Mouse (Mus musculus) B cell, adult 2 months (primary cell): ENCODE results near the gene Dpf1.

Experiments used
- DNase-seq, 2 experiments: peaks; one replicate each; pipeline ENCODE4 v3.0.0; 2022

The Dpf1 gene

DNA sequence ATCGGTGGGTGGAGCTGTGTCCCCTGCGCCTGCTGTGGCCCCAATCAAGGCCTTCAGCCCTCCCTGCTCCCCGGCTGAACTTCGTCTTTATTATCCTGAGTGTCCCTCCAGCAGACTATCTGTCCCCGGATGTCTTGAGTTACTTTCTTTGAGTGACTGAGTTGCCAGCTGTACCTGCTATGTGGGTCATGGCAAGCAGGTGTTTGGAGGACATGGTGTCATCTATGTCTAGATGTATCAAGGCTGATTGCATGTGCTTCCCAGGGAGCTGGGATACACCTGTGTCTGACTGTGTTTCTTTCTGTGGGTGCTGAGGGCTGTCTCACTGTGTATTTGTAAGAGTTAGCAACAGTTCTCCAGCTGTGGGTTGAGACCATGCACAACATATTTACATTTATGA, 6.0 kb downstream of the Dpf1 start:
- no peak for DNase-seq

DNA sequence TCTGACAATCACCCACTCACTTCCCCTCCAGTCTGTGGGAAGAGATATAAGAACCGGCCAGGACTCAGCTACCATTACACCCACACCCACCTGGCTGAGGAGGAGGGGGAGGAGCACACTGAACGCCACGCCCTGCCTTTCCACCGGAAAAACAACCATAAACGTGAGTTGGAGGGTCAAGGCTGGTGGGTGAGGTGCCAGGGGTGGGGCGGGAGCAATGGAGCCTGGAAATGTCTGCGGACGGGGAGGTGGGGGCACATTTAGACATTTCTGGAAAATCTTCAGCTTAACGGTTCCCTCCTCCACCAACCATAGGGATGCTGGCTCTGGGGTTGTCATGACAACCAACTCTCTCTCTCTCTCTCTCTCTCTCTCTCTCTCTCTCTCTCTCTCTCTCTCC, 9.3 kb downstream of the Dpf1 start:
- DNase-seq, result no peak

- no peak for DNase-seq
These were observed 10.0 kb downstream of the Dpf1 start for GRCm38 (mm10) chr7:29313572-29314261.

GRCm38 (mm10) chr7:29314844-29315628, 11.3 kb downstream of the Dpf1 start:
- no peak for DNase-seq

- DNase-seq, result no peak
These were observed 12.5 kb downstream of the Dpf1 start for GRCm38 (mm10) chr7:29316137-29316734.

DNA sequence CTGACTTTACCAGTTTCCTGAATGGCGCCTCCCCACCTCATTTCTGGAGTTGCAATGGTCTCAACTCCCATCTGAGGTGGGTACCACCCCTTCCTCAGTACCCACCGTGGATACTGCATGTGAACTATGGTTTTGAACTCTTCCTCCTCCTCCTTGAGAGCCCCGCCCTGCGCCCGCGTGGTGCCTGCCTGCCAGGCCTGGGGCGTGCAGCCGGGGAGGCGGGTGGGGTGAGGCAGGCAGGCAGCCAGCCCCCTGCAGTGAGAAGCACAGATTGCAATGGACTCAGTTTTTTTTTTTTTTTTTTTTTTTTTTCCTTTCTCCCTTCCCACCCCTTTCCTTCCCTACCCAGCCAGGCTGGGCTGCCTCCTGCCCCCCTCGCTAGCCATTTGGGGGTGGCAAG, 13.2 kb downstream of the Dpf1 start:
- DNase-seq, result no peak

GRCm38 (mm10) chr7:29317558-29317957, 13.8 kb downstream of the Dpf1 start:
- no peak for DNase-seq

- no peak for DNase-seq
These were observed 14.6 kb downstream of the Dpf1 start for GRCm38 (mm10) chr7:29318115-29318911.

DNA sequence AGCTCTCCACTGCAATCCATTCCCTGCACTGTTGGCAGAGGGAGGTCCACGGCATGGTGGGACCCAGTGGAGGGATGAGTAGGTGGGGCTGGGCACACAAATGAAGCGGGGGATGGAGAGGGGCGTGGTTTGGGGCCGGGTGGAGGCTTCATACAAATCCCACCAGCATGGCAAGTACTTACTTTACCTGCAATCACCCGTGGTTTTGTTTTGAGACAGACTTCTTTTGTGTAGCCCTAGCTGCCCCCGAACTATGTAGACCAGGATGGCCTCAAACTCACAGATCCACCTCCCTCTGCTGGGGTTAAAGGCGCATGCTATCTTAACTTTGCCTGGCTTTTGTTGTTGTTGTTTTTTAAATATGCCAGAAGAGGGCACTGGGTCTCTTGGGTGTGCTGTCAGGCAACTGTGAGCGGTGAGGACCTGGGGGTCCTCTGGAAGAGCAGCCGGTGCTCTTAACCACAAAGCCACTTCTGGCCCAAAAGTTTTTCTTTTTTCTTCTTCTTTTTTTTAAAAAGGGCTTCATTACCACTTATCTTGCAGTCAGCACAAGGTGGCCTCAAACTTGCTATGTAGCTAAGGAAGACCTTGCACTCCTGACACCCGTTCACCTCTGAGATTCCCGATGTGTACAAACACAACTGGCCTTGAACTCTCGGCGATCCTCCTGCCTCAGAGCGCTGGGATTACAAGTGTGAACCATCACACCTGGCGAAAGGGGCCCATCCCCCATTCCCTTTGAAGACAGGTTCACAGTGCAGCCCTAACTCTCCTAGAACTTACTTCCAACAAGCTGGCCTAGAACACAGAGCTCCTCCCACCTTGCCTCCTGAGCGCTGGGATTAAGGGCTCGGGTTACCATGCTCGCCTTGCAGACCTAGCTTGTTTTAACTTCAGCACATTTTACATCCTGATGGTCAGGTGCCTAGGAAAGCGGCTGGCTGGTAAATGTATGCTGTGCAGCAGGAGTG, 15.9 kb downstream of the Dpf1 start:
- DNase-seq, result no peak

GRCm38 (mm10) chr7:29327087-29327486, 23.3 kb downstream of the Dpf1 start:
- no peak for DNase-seq

DNA sequence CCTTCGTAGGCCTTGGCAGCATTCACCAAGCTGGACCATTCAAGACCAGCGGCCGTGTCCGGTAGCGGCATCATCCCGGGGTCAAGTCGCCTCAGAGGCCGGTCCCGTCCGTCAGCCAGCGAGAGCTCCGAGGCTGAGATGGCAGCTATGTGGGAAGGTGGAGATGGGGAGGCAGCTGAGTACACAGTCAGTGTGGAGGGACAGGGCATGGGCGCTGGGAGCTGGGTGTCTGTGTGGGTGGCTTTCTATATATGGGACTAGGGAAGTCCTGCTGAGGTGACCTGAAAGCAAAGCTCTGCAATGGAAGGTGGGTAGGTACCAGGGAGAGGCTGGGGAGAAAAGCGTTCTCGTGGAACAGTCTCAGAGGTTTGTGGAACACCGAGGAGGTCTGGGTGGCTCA, 25.2 kb downstream of the Dpf1 start:
- no peak for DNase-seq

DNA sequence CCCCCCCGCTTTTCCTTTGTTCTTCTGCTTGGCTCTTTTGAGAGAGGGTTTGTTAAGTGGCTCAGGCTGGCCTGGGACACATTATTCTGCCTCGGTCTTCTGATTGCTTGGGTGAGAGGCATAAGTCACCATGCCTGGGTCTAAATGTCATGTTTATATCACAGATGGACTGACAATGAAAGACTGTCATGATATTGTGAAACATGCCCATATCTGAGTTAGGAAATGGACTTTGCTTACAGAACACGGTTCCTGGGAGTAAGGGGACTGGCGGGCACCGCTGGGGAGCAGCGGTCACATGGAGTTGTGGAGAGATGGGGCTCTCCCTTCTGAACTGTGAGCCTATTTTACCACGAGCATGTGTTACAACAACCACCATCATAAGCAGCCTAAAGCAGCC, 30.4 kb downstream of the Dpf1 start:
- DNase-seq, result no peak

DNA sequence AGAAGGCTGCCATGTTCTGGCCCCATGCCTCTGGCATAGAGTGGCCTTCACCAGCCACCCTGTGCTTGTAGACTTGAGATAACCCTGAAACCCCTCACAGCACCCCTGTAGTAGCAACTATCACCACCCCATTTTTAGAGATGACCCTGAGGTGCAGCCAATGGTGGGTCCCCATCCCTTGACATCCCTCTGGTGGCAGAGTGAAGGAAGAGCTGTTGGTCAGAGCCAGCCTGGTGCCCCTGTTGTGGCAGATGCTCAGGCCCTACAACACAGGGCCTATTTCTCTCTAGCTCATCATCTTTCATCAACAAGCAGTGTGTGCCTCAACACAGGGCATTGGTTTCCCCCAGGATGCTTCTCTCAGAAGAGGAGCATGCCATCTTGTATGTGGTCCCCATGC, 31.5 kb downstream of the Dpf1 start:
- no peak for DNase-seq

- DNase-seq, result no peak
These were observed 32.3 kb downstream of the Dpf1 start for GRCm38 (mm10) chr7:29335841-29336671.

GRCm38 (mm10) chr7:29336795-29337319, 33.1 kb downstream of the Dpf1 start:
- no peak for DNase-seq

- DNase-seq, result no peak
These were observed 34.0 kb downstream of the Dpf1 start for GRCm38 (mm10) chr7:29337766-29338165.

GRCm38 (mm10) chr7:29338351-29338919, 34.7 kb downstream of the Dpf1 start:
- DNase-seq, result peak; percentile 9 to 36

GRCm38 (mm10) chr7:29338984-29339679, 35.4 kb downstream of the Dpf1 start:
- DNase-seq, result no peak

GRCm38 (mm10) chr7:29340247-29340646, 36.5 kb downstream of the Dpf1 start:
- no peak for DNase-seq

GRCm38 (mm10) chr7:29340838-29341237, 37.1 kb downstream of the Dpf1 start:
- no peak for DNase-seq
